Mouse (Mus musculus): Measurements from ENCODE around the gene Prr5.

The Prr5 gene

GRCm38 (mm10) chr15:84680545-84681454 is 11.4 kb downstream of the Prr5 start:
- peak; percentile 64 for DNase-seq (ENCODE audit: low spot score)

GRCm38 (mm10) chr15:84681455-84682193 is 12.2 kb downstream of the Prr5 start:
- DNase-seq (ENCODE audit: low spot score): no peak

- no peak for DNase-seq (ENCODE audit: low spot score)
Observed at GRCm38 (mm10) chr15:84682206-84682605, 12.8 kb downstream of the Prr5 start.

GRCm38 (mm10) chr15:84682821-84683220 is 13.4 kb downstream of the Prr5 start:
- DNase-seq (ENCODE audit: low spot score): no peak

GRCm38 (mm10) chr15:84684520-84684919 is 15.1 kb downstream of the Prr5 start:
- no peak for DNase-seq (ENCODE audit: low spot score)

- peak; percentile 56 for DNase-seq (ENCODE audit: low spot score)
Observed at GRCm38 (mm10) chr15:84685417-84685816, 16.0 kb downstream of the Prr5 start.

- no peak for DNase-seq (ENCODE audit: low spot score)
Observed at GRCm38 (mm10) chr15:84687904-84688303, 18.5 kb downstream of the Prr5 start.

GRCm38 (mm10) chr15:84689356-84689755 is 19.9 kb downstream of the Prr5 start:
- DNase-seq (ENCODE audit: low spot score): no peak

- DNase-seq (ENCODE audit: low spot score): no peak
Observed at GRCm38 (mm10) chr15:84691513-84691912, 22.1 kb downstream of the Prr5 start.

- no peak for DNase-seq (ENCODE audit: low spot score)
Observed at GRCm38 (mm10) chr15:84692645-84693044, 23.2 kb downstream of the Prr5 start.

- DNase-seq (ENCODE audit: low spot score): no peak
Observed at GRCm38 (mm10) chr15:84696021-84696420, 26.6 kb downstream of the Prr5 start.

- no peak for DNase-seq (ENCODE audit: low spot score)
Observed at GRCm38 (mm10) chr15:84697611-84698011, 28.2 kb downstream of the Prr5 start.

- DNase-seq (ENCODE audit: low spot score): no peak
Observed at GRCm38 (mm10) chr15:84698189-84698588, 28.8 kb downstream of the Prr5 start.

- DNase-seq (ENCODE audit: low spot score): peak; percentile 37
Observed at GRCm38 (mm10) chr15:84700147-84700794, 30.9 kb downstream of the Prr5 start.

- no peak for DNase-seq (ENCODE audit: low spot score)
Observed at GRCm38 (mm10) chr15:84701947-84702346, 32.5 kb downstream of the Prr5 start.

GRCm38 (mm10) chr15:84702391-84703345 is 33.2 kb downstream of the Prr5 start:
- DNase-seq (ENCODE audit: low spot score): no peak

GRCm38 (mm10) chr15:84703992-84704391 is 34.6 kb downstream of the Prr5 start:
- DNase-seq (ENCODE audit: low spot score): no peak

- no peak for DNase-seq (ENCODE audit: low spot score)
Observed at GRCm38 (mm10) chr15:84705351-84705901, 36.0 kb downstream of the Prr5 start.

- DNase-seq (ENCODE audit: low spot score): no peak
Observed at GRCm38 (mm10) chr15:84706983-84707619, 37.7 kb downstream of the Prr5 start.

GRCm38 (mm10) chr15:84712566-84713405 is 43.4 kb downstream of the Prr5 start:
- no peak for DNase-seq (ENCODE audit: low spot score)

Data from spleen, adult 12 weeks (tissue).